Mouse (Mus musculus) C2C12 (cell line): ENCODE results near the gene Stat5b.

Experiments
- CEBPB ChIP-seq: IDR thresholded peaks from one replicate; pipeline ENCODE4 v1.6.1; 2011; ENCODE audit warnings: low read depth, mild to moderate bottlenecking, control low read depth, moderate library complexity
- CTCF ChIP-seq: IDR thresholded peaks from one replicate; pipeline ENCODE4 v1.5.1; 2011; ENCODE audit not compliant: control insufficient read depth, insufficient read depth, insufficient read length
- FOSL1 ChIP-seq: IDR thresholded peaks from one replicate; pipeline ENCODE4 v1.8.0; 2011; ENCODE audit warnings: mild to moderate bottlenecking, low read length; ENCODE audit not compliant: poor library complexity, insufficient read depth, severe bottlenecking
- MYOD1 ChIP-seq: IDR thresholded peaks from one replicate; pipeline ENCODE4 v1.6.1; 2011; ENCODE audit warnings: low read depth; ENCODE audit not compliant: control insufficient read depth, insufficient read length
- MYOG ChIP-seq: IDR thresholded peaks from one replicate; pipeline ENCODE4 v1.6.1; 2011; ENCODE audit not compliant: control insufficient read depth, insufficient read length; ENCODE audit errors: extremely low read depth
- USF1 ChIP-seq: IDR thresholded peaks from one replicate; pipeline ENCODE4 v1.6.1; 2011; ENCODE audit warnings: low read depth, mild to moderate bottlenecking, control low read depth, moderate library complexity

- no peak for TF ChIP-seq MYOD1
- TF ChIP-seq CTCF: no peak
- no peak for TF ChIP-seq USF1
- no peak for TF ChIP-seq MYOG
- TF ChIP-seq CEBPB: no peak
- no peak for TF ChIP-seq FOSL1
These were observed 51.1 kb downstream of the Stat5b start for GRCm38 (mm10) chr11:100799426-100799825.
